Mouse (Mus musculus): Measurements from ENCODE around the gene Ano1.

Ano1 gene

DNA sequence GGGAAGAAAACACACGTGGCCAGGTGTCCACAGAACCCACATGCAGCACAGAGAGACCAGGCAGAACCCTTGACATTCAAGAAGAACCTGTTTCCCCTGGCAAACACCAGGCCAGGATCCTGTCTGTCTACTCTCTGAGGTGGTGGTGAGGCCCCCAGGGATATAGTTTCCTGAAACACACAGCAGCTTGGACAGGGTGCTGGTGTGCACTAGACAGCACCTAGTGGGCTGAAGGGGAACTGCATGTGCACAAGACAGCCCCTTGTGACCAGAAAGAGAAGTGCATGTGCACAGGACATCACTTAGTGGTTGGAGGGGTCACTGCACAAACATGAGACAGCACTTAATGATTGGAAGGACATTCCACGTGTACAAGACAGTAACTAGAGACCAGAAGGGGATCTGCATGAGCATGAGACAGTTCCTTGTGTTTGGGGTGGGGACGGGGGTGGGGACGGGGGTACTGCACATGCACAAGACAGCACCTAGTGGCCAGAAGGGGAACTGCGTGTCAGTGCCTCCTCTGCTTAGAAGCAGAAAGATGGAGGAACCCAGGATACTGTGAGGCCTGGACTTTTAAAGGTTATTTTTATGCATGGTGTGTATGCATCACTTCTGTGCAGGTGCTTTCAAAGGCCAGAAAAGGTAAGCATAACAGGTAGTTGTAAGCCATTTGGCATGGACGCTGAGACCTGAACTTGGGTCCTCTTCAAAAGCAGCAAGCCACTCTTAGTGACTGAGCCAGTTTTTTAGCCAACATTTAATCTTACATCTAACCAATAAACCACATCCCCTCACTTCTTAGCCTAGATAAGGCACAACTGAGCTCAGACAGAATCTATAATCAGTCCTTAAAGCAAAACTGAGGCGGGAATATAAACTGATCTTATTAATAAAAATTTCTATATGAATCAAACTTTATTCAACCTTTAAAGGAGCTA, 54.7 kb downstream of the Ano1 start:
- DNase-seq (ENCODE audit: low spot score) = peak; percentile 24

DNA sequence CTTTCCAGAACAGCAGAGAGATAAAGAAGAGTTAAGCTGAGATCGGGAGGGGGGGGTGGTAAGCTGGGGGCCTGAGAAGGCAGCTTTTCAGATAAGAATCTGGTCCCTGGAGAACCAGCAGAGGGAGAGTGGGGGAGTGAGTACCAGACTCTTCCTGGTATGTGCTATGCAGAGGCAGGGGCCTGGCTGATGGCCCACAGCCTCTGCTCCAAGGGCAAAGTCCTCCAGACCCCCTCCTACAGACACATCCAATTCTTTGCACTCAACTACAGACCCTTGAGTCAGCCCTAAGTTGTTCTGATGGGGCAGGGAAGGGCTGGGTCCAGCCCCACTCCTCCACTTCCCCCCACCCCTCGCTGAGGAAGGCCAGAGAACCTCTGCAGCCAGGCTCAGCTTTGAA, 61.9 kb downstream of the Ano1 start:
- DNase-seq (ENCODE audit: low spot score) = no peak

DNA sequence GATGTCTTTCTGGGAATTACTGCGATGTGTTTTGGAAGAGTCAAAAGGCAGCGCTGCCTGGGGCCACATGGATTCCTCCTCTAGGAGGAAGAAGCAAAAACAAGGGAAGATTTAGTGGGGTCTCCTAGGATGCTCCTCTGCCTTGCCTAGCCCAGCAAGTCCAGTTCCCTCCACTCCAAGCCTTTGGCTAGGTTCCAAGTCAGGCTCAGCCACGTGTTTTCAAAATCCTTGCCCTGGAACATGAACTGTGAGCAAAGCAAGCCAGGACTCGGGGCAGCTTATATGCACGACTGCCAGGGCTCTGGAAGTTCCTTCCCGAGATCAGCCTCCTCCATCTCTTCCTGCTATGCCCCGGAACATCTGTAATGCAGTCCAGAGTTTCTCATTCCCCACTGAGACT, 62.6 kb downstream of the Ano1 start:
- DNase-seq (ENCODE audit: low spot score) = peak; percentile 62

DNA sequence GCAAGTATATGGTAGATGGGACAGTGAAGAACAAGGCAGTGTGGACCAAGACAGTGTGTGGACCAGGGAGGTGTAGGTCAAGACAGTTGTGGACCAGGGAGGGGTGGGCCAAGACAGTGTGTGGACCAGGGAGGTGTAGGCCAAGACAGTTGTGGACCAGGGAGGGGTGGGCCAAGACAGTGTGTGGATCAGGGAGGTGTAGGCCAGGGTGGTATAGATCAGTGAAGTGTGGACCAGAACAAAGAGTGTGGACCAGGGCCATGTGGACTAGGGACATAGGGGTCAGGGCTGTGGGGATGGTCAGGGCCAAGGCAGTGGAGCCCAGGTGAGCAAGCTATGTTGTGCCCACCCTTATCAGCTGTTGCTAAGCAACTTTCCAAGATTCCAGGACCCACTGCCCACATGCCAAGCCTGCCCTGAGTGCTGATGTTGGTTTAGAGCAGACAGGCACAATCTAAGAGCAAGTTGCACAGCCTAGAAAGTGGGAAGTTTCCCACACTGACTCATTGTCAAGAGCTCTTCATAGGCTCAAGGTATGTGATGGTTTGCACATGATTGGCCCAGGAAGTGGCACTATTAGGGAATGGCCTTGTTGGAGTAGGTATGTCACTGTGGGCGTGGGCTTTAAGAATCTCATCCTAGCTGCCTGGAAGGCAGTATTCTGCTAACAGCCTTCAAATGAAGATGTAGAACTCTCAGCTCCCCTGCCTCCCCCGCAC, 64.0 kb downstream of the Ano1 start:
- DNase-seq (ENCODE audit: low spot score) = no peak

DNA sequence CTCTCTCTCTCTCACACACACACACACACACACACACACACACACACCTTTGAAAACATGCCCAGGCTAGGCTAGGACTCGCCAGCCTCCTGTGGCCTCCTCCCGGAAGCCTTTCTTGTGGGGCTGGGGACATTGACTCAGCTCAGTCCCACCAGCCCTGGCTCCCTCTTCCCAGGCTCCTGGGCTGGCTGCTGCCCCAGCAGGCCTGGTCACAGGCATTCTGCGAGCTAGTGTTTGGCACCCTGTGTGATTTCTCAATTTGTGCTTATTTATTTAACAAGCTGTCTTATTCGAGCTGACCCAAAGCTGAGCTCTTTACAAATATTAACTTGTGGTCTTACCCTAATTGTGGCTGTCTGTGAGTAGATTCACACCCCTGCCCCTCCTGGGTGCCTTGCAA, 66.8 kb downstream of the Ano1 start:
- peak; percentile 74 for DNase-seq (ENCODE audit: low spot score)

DNA sequence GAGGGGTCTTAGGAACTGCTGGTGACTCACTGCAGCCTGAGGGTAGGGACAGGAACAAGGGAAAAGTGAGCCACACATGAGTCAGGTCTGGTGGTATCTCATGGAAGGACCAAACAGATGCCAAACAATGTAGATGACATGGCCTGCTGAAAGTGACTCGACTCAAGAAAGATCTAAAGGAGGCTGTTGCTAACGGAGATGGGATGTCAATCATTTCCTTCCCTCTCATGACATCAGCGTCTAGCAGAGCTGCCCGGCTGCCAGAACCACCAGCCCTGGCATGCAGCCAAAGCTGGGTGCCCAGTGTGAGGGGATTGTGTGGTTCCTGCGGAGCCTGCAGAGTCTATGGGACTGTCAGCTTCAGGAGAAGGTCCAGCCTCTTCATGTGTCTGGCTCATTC, 67.3 kb downstream of the Ano1 start:
- DNase-seq (ENCODE audit: low spot score) = peak; percentile 68

DNA sequence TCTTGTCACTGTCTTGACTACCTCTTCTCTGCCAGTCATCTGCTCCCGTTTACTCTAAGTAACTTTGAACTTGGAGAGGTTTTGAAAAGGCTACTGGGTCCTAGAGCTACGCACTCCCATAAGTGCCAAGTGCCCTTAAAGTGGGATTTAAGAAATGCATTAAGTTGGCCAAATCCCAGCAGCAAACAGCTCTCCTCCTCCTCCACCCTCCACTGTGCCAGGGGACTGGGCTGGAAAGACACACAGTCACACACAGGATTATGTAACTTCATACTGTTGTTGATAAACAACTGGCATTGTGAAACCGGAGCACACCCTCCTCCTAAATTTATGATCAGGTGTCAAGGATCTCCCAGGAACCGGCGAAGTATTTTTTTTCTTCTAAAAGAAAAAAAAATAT, 71.7 kb downstream of the Ano1 start:
- DNase-seq (ENCODE audit: low spot score) = peak; percentile 66

DNA sequence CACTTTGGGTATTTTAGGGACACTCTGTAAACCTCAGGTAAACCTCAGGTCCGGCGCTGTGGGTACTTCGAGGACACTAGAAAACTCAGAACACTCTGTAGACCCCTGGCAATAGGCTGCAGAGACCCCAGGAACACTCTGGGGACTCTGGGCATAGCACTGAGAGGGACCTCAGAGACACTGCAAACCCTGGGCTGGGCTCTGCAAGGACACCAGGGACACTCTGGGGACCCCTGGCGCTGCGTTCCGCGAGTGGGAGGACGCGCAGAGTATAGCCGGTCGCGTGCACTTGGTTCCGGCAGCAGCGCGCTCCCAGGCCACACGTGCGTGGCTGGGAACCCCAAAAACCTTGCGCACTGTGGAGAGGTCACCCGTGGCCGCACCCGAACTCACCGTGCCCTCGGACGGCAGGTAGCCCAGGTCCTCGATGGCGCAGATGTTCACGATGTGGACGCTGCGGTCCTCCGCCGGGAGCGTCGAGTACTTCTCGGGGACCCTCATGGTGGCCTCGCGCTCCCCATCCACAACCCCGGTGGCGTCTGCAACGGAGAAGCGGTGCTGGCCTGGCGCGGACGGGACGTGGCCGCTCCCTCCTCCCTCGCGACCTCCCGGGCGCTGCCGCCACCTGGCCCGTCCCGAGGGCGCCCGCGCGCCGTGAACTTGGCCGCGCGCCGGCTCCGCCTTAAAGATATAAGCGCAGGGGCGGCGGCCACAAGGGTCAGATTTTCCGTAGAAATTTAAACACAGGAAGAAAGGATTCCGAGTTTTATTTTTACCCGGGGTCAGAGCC, 73.3 kb downstream of the Ano1 start:
- DNase-seq (ENCODE audit: low spot score) = no peak

DNA sequence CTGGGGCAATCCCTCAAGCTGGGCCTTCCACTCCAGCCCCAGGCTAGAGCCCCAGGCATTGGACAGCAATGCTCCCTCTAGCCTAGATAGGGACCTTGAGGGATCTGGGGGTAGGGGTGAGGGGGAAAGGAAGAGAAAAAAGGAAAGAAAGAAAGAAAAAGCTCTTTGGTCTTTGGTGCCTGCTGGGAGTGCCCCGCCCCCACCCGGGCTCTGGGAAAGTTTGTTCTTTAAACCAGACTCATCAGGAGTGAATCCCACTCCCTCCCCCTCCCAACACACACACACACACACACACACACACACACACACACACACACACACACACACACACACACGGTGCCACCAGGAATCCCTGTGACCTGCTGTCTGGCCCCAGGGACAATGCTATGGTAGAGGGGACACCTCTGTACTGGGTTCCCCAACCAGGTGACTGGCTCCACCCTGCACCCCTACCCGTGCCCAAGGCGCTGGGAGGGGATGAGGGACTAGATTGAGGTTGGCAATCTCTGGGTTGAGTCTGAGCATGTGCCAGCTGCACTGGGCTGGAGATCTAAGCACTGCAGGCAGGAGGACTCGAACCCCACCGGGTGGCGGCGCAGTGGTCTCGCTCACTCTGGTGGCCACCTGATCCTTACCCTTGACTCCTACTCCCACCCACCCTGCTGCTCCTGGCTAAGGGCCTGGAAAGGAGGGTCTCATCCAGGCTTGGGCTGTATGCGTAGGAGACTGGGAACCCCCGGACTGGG, 74.3 kb downstream of the Ano1 start:
- no peak for DNase-seq (ENCODE audit: low spot score)

DNA sequence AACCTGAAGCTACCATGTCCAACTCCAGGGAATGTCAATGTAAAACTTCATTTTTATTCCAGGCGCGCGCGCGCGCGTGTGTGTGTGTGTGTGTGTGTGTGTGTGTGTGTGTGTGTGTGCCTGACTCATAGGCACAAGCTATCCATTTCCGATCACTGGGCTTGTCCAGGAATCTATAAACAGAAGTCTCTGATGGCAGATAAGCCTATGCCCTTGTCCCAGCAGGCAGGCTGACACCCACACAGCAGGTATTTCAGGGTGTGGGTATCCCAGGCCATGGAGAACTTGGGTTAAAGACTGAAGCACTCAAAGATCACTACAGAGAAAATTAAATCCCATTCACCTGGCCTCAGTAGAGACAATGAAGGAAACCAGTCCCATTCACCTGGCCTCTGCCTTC, 76.1 kb downstream of the Ano1 start:
- DNase-seq (ENCODE audit: low spot score) = no peak

DNA sequence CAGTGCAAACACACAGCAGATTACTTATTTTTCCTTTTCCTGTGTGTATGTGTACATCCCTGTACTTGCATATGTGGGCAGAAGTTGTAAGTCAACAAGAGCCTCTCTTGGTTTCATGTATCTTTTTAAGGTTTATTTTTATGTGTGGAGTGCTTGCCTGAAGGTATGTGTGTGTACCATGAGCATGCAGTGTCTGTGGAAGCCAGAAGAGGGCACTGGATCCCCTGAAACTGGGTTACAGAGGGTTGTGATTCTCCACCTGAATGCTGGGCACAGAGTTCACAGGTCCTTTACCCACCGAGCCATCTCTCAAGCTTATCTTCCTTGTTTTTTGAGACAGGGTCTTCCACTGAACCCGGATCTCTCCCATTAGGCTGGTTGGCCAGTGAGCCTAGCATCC, 81.9 kb downstream of the Ano1 start:
- no peak for DNase-seq (ENCODE audit: low spot score)

DNA sequence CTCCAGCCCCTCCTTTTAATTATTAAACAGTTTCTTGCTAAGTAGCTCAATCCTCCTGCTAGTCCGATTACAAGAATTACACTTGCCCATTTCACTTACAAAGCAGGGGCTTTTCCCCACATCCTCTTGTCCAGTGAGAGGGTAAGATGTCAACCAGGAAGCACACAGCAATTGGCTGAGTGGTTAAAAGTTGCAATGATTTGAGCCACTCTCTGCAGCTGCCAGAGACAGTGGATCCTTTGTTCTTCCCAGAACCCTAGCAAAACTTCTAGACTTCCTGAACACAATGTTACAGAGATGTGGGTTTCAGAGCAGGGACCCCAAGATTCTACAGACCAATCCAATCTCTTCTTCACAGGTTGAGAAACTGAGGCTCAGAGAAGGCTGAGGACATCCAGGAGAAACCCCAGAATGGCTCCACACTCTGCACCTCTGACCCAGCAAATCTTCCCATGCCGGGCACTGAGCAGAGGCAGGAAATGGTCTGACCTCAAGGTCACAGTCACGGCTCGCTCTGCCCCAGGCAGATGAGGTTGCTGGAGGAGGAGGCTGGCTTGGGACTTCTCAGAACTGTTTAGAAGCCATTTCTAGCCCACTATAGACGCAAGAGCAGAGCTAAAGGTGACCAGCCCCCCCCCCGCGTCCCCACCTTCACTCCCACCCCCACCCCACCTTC, 83.0 kb downstream of the Ano1 start:
- peak; percentile 15 for DNase-seq (ENCODE audit: low spot score)

DNA sequence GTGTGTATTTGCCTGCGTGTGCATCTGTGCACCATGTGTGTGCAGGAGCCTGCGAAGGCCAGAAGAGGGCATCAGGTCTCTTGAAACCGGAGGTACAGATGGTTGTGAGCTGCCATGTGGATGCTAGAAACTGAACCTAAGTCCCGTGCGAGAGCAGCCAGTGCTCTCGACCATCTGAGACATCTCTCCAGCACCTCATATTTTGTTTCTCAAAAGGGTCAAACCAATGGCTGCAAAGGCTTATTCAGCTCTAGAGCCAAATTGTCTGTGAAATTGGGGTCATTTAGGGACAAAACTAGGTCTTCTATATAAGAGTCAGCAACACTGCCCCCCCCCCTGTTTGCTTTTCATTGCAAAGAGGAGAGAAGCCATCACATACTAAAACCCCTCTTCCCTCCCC, 84.7 kb downstream of the Ano1 start:
- DNase-seq (ENCODE audit: low spot score) = no peak

DNA sequence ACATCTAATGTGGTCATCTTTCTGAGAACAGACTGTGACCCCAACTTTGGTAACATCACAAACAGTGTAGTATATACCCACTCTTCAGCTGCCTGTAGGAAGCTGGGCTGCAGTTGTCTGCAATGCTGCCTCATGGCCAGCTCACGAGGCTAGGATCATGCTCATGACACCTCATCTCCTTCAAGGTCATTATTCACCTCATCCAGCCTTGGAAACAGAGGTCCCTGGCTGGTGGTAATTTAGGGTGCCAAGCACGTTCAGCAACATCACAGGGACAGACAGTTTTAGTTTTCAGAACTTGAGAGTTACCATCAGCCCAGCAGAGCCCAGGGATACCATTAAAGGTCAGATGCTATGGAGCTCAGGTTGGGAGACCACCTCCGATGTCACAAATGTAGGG, 86.2 kb downstream of the Ano1 start:
- no peak for DNase-seq (ENCODE audit: low spot score)

DNA sequence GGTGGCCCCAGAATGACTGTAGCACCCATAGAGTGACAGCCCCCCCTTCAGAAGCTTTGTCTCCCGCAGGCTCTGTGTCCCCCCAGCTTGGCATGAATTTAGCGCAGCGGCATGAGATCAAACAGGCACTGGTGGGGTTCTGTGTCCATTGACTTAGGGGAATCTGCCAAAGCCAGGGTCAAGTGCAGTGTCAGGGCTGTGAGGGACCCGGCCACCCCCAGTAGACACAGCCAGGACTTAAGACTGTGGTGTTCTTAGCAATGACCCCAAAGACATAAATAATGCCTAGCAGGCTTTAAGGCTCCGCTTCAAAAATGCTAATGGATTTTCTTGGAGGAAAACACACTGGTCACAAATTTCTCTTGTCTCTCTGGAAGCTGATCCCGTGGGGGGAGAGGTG, 88.2 kb downstream of the Ano1 start:
- no peak for DNase-seq (ENCODE audit: low spot score)

DNA sequence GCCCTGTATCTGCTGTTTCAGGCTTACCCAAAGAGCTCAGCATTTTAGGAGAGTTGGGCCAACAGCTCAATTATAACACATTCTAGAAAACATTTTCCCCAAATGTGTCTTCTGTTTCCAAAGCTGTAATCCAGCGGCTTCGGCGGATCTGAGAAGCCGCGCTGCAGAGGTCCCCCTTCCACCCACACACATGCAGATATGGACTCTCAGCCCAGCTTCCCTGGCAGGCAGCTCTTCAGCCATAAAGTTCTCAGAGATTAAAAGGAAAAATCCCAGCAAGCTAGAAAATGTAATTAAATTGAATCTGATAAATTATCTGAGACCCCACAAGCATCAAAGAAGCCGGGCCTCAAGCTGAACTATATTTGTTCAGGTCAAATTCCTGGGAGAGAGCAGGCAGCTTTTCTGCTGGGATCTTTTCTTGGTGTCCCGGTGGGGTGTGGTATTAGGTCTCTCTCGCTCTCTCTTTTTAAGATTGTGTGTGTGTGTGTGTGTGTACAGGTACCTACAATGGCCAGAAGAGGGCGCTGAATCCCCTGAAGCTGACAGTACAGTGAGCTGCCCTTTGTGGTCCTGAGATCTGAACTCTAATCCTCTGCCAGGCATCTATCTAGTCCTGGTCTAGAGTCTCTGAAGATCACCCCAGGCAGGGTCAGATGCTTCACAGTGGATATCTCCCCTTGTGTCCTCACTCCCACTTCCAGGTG, 95.4 kb downstream of the Ano1 start:
- no peak for DNase-seq (ENCODE audit: low spot score)

DNA sequence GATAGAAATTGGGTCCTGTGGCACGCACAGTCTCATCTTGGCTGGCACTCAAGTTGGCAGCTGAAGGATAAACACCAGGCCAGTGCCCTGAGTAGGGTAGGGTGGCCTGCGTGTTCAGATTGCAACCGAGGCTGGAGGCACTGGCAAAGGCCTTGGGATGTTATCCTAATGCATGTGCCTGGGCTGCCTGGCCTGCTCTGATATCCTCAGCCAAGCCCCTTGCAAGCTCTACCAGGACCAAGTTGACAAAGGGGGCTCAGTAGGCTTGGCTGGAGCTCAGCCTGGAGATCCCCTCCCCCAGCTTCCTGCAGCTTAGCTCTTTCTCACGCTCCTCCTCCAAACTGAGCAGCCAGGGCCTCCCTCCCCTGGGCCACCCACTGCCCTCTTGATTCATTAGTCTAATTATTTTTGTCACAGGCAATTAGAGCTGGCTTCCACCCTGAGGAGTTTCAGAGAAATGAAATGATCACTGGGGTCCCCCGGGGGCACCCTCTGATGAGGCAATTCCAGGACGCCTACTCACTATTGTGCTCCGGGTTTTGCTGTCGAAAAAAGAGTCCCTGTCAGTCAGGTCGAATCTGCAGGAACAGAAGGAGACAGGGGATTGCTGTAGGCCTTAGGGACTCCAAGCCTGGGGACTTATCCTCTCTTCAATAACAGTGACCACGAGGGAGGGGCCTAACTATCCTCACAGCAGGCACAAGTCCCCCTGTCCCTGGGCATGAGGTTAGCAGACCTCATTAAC, 97.9 kb downstream of the Ano1 start:
- DNase-seq (ENCODE audit: low spot score) = peak; percentile 92

DNA sequence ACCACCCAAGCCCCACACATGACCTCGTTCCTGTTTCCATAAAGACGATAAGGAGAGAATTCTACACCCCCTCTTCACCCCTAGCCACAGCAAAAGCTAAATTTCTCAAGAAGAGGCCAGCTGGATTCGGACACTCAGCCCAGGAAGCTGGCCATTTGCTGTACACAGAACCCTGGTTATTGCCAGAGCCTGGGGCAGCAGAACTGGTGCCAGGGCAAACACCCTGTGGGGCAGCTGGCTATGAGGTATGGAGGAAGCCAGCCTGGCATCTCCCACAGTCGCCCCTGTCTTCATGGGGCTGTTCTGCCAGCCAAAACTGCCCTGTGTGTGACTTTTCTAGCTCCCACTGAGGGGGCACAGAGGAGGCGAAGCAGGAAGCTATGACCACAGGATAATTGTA, 104.2 kb downstream of the Ano1 start:
- DNase-seq (ENCODE audit: low spot score) = peak; percentile 76

DNA sequence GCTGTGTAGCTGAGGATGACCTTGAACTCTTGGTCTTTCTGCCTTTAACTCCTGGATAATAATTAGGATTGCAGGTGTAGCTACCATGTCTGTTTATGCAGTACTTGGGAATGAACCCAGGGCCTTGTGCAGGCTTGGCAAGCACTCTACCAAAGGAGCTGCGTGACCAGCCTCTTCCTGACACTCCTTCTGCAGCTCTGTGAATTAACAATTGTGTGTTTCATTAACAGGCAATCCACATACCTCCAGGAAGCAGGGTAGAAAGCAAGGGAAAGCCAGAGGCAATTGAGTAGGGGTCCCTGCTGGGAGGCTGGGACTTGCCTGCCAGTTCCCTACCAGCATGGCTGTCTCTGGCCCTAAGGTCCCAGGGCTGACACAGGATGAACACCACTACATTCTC, 111.0 kb downstream of the Ano1 start:
- no peak for DNase-seq (ENCODE audit: low spot score)

DNA sequence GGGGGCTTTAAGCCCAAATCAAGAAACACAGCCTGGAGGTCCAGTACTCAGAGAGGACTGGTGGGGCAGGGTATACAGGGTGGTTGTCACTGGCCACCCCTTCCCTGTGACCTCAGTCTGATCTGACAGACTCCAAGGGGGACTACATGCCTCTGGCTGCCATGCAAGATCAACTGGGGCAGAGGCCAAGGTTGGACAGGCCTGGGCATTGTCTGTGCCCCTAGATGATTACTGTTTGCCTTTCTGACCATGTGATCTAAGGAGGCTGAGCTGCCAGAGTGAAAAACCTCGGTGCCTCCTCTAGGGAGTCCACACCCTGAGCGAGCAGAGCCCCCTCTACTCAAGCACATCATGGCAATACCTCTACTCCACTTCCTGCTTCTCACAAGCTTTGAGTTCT, 115.8 kb downstream of the Ano1 start:
- peak; percentile 18 for DNase-seq (ENCODE audit: low spot score)

Data from adipocyte (in vitro differentiated cells).